Mouse (Mus musculus) layer of hippocampus, adult 2 months (tissue): Measurements from ENCODE around the gene Rnf123. TPM values are rescaled to one million over a fixed set of nuclear protein-coding genes. Genes with fewer than 3 reads are reported as not detected.
A peak's percentile ranks its signal among the peaks of the same experiment; 100 is the strongest.

Experiments
- DNase-seq, 2 experiments: peaks; one replicate each; pipeline ENCODE4 v3.0.0; 2022; ENCODE audit warnings: low spot score in 2 of 2
- H3K27ac ChIP-seq: fragments of 200-600 bp; 2 replicates; pipeline ENCODE4 v1.8.1; 2022
- H3K4me3 ChIP-seq: fragments of 200-600 bp; 2 replicates; pipeline ENCODE4 v1.8.1; 2022; ENCODE audit warnings: mild to moderate bottlenecking
- CTCF ChIP-seq: fragments of 200-600 bp; conservative IDR thresholded peaks from 2 replicates; pipeline ENCODE4 v1.8.1; 2022; ENCODE audit warnings: antibody characterized with exemption, mild to moderate bottlenecking, moderate library complexity
- total RNA-seq, 2 experiments: library from RNA; stranded (reverse); gene quantifications; 2 replicates each; pipeline ENCODE4 v1.2.3; 2021

The Rnf123 gene
- total RNA-seq, 2 experiments from 2014 or later: 95.7 to 111 TPM

DNA sequence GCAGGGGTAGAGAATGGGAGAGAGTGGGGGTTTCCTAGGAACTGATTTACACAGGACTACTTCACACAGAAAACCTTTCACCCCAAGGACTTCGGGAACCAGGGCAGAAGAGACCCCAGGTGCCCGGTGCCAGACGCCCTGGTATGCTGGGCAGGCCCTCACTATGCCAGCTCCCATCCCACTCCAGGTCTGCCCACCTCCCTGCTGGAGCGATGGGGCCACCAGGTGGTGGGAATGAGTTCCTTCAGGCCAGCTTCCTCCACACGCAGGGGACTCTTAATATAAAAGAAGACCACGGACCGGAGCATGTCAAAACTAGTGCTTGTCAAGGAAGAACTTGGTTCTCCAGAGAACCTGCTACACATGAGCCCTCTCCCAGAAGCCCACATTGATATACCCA, 15.9 kb downstream of the Rnf123 start:
- DNase-seq: no peak
- no peak for TF ChIP-seq CTCF
- H3K4me3 ChIP-seq: no peak overlapping the region
- H3K27ac ChIP-seq: no peak overlapping the region

- TF ChIP-seq CTCF: peak; percentile 89
- no peak overlapping the region for H3K4me3 ChIP-seq
- DNase-seq: peak; percentile 57 to 63
- peak overlapping the region; percentile 52; the same call in 1 of the 2 replicates for H3K27ac ChIP-seq
Observed at GRCm38 (mm10) chr9:108065491-108066011, 17.6 kb downstream of the Rnf123 start.

GRCm38 (mm10) chr9:108063361-108063760, 19.8 kb downstream of the Rnf123 start:
- H3K27ac ChIP-seq: no peak overlapping the region
- DNase-seq: no peak
- H3K4me3 ChIP-seq: no peak overlapping the region
- no peak for TF ChIP-seq CTCF

DNA sequence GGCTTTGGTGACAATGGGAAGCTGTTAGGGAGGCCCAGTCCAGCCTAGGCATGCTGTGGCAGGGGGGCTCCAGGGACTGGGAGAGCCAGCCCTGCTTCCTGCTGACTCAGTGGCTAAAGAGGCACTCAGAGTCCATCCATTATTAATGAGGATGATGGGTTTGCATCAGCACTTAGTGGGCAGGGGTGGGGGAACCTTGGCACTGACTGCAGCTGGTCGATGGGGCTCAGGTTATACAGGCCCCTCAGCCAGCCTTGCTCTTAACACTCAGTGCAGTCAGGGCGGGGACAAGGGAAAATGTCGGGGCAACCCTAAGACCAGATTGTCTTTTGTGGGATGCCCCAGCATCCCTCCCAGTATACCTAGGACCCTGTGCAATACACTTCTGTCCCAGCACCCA, 21.0 kb downstream of the Rnf123 start:
- no peak for DNase-seq
- no peak for TF ChIP-seq CTCF
- Histone ChIP-seq H3K27ac (no peak overlapping the region), H3K4me3 (no peak overlapping the region)

DNA sequence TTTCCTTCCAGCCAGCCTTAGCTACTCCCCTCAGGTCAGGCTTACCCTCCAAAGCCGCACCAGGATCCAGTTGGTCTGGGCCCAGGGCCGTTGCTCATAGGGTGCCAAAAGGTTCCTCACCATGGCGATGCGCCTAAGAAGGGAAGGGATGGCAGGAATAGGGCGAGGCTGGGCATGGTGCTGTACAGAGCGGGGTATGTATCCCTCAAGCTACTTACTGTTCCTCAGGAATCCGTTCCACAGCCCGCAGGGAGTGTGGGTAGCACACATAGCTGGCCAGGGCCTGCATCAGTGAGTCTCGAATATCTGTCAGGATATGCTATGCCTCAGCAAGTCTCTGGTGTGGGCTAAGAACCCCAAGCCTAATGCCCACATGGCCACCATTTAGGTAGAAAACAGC, 24.9 kb downstream of the Rnf123 start:
- no peak overlapping the region for H3K4me3 ChIP-seq
- H3K27ac ChIP-seq: no peak overlapping the region
- no peak for DNase-seq
- TF ChIP-seq CTCF: no peak

GRCm38 (mm10) chr9:108057262-108057562, 25.9 kb downstream of the Rnf123 start:
- DNase-seq: no peak
- TF ChIP-seq CTCF: no peak
- no peak overlapping the region for H3K27ac ChIP-seq
- H3K4me3 ChIP-seq: no peak overlapping the region

DNA sequence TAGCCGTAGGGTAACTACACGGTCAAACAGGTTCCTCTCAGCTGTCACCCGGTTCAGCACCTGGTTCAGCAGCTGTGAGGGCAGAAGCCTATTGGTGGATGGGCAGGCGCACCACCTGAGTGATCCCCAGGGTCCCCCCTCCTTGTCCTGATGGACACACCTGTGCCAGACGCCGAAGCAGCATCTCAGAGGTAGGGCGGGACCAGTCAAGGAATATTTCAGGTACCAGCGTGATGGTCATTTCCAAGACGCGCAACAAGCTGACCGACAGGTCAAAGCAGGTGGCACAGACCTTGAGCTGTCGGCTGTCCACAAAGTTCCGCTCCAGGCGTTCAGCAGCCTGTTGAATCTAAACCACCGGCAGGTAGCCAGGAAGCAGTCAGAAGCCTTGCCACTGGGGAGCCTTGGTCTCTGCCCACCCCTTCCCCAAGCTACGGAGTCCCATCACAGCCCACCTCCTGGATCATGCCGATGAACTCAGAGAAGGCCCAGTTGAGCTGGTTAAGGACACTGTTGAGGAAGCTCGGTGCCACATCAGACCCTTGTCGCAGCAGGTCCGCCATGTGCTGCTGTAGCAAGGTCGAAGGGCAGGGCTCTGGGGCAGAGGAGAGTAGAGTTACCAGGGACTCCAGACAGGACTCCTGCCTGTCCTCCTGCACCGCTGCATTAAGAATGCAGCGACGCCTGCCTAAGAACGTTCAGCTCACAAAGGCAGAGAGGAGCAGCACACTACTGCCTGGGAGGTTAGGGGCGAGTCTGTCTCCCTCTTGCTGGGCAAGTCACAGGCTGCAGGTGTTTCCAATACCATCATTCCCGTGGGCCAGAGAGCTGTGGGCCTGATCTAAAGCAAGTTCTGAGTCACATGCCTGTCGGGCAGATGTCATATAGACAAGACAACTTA, 26.5 kb downstream of the Rnf123 start:
- DNase-seq: no peak
- no peak for TF ChIP-seq CTCF
- H3K27ac ChIP-seq: no peak overlapping the region
- no peak overlapping the region for H3K4me3 ChIP-seq

- Histone ChIP-seq H3K4me3 (no peak overlapping the region), H3K27ac (no peak overlapping the region)
- DNase-seq: no peak
- no peak for TF ChIP-seq CTCF
Observed at GRCm38 (mm10) chr9:108055661-108056237, 27.4 kb downstream of the Rnf123 start.

DNA sequence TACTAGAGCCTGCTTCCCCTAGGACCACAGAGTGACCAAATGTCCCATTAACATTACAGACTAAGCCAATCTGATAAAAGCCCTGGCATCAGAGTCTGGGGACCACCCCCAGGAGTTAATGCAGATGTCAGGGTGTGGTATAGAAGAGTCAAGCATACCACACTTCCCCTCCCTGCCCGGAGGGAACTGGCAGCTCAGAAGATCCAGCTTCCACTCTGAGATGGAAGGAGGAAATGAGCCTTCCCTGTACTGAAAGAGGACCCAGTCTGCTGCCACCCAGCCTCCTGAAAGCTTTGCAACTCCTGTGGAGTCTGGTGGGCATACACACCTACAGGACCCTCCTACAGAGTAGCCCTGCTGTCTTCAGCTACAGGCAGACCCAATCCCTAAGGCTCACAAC, 28.1 kb downstream of the Rnf123 start:
- TF ChIP-seq CTCF: no peak
- Histone ChIP-seq H3K27ac (no peak overlapping the region), H3K4me3 (no peak overlapping the region)
- no peak for DNase-seq

- DNase-seq: no peak
- H3K4me3 ChIP-seq: no peak overlapping the region
- no peak overlapping the region for H3K27ac ChIP-seq
- TF ChIP-seq CTCF: no peak
Observed at GRCm38 (mm10) chr9:108054331-108055040, 28.7 kb downstream of the Rnf123 start.

GRCm38 (mm10) chr9:108053665-108054225, 29.4 kb downstream of the Rnf123 start:
- no peak overlapping the region for H3K4me3 ChIP-seq
- no peak for TF ChIP-seq CTCF
- DNase-seq: no peak

DNA sequence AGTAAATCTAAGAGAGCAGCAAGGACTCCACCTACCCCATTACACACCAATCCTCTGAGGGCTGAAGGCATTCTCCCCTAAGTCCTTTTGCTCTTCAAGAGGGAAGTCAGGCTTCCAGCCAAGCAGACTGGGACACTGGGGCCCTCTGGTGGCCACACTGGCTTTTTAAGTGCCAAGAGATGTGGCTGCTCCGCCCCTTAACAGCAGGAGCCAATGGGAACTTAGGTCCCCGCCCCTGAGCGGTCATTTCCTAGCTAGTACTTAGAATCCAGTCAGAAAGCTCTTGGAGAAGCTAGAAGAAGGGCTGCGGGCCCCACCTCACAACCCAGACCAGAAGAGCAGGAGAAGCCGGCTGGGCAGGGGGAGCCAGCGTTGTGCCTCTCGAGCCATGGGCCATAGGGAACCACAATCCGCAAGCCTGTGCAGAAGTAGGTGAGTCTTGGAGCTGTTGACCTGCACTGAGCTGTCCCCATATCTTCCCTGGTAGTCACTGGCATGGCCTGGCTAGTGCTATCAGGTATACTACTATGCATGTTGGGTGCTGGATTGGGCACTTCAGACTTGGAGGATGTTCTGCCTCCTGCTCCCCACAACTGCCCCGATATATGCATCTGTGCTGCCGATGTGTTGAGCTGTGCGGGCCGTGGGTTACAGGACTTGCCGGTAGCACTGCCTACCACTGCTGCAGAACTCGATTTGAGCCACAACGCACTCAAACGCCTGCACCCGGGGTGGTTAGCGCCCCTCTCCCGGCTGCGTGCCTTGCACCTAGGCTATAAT, 30.1 kb downstream of the Rnf123 start, which contains the start of gene Amigo3:
Gene Amigo3 (plus strand): TSS at position 275 of the 780 bp plus-strand sequence.
- peak within 1 kb of the TSS; percentile 67; the same call in 1 of the 2 replicates for H3K27ac ChIP-seq
- no peak within 1 kb of the TSS; the same call in 1 of the 2 replicates for H3K4me3 ChIP-seq
- peak; percentile 96 to 97 for DNase-seq
- peak; percentile 99 for TF ChIP-seq CTCF

More at GRCm38 (mm10) chr9:108053665-108054225, 29.4 kb downstream of the Rnf123 start:
- H3K27ac ChIP-seq: no peak overlapping the region; the same call in 1 of the 2 replicates
